Mouse (Mus musculus) forebrain, embryonic 10.5 days (tissue): ENCODE measurements at regions not wholly inside any gene's neighbourhood (a gene's known extent, or its start where the extent isn't known, plus 50 kb on each side); places are given as distances from the start of the nearest gene placed in this dataset.

Experiments used
- DNase-seq: peaks from one replicate; pipeline ENCODE4 v3.0.0-alpha.2; 2017; ENCODE audit warnings: low spot score; ENCODE audit errors: extremely low spot score
- H3K27ac ChIP-seq: fragments of 300-500 bp; sonication (generic); 2 replicates; pipeline ENCODE4 v1.5.1; 2016; ENCODE audit warnings: mild to moderate bottlenecking
- H3K27me3 ChIP-seq: fragments of 300-500 bp; sonication (generic); 2 replicates; pipeline ENCODE4 v1.6.1; 2016; ENCODE audit warnings: mild to moderate bottlenecking; ENCODE audit not compliant: poor library complexity, severe bottlenecking
- H3K36me3 ChIP-seq: fragments of 300-500 bp; sonication (generic); replicated peaks from 2 replicates; pipeline ENCODE4 v1.6.1; 2016; ENCODE audit warnings: mild to moderate bottlenecking, moderate library complexity
- H3K4me1 ChIP-seq: fragments of 300-500 bp; sonication (generic); 2 replicates; pipeline ENCODE4 v1.6.1; 2016
- H3K4me3 ChIP-seq: fragments of 300-500 bp; sonication (generic); 2 replicates; pipeline ENCODE4 v1.5.1; 2016; ENCODE audit warnings: mild to moderate bottlenecking, moderate library complexity
- H3K9me3 ChIP-seq: fragments of 300-500 bp; sonication (generic); 2 replicates; pipeline ENCODE4 v1.6.1; 2016; ENCODE audit warnings: mild to moderate bottlenecking, moderate library complexity
- WGBS: fragments of 180-500 bp; shearing (Covaris S2); methylation state at CpG from one replicate; pipeline ENCODE4 v1.1.7; 2016; 5-methylcytosine and 5-hydroxymethylcytosine counted together

GRCm38 (mm10) chr13:71008216-71008615, 166.6 kb upstream of the Adamts16 start:
- no peak for DNase-seq

GRCm38 (mm10) chr13:71006117-71006516, 164.5 kb upstream of the Adamts16 start:
- H3K9me3 ChIP-seq, result no peaks in the 10 kb centered on the region
- 0 out of 2 replicates have a peak, but pooled peaks cover 4% of the 10 kb centered on the region for H3K4me1 ChIP-seq
- DNase-seq, result peak; percentile 29
- H3K27me3 ChIP-seq, result peaks cover 6% of the 10 kb centered on the region; the same call in 1 of the 2 replicates
- WGBS, result 27% methylated on average over 1 of the region's 1 CpGs
- H3K27ac ChIP-seq, result no peak overlapping the region
- no peaks in the 10 kb centered on the region for H3K36me3 ChIP-seq
- H3K4me3 ChIP-seq, result no peak overlapping the region

More at GRCm38 (mm10) chr13:71008216-71008615, 166.6 kb upstream of the Adamts16 start:
- Histone ChIP-seq H3K9me3 (no peaks in the 10 kb centered on the region), H3K27ac (no peak overlapping the region), H3K4me3 (no peak overlapping the region), H3K4me1 (0 out of 2 replicates have a peak, but pooled peaks cover 4% of the 10 kb centered on the region), H3K27me3 (peaks cover 6% of the 10 kb centered on the region; the same call in 1 of the 2 replicates), H3K36me3 (no peaks in the 10 kb centered on the region)
- WGBS, result 28% methylated on average over 3 of the region's 3 CpGs

DNA sequence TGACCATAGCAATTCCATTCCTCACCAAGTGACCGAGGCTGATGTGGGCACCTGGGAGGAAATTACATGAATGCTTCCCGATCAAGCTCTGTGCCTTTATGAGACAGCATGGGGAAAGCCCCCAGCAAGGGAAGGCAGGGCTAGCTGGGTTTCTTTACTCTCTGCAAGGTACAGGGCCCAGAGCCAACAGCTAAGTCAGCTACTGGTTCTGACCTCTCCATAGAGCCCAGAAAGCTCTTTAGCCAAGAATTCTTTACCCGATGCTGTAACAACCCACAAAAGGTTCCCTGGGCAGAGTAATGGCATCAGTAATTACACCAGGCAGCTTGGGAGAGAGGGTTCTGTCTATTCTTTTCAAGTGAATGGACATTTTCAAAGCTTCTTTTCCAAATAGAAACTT, 161.9 kb upstream of the Adamts16 start:
- 66% methylated on average over 3 of the region's 3 CpGs for WGBS
- DNase-seq, result no peak
- Histone ChIP-seq H3K27me3 (peaks cover 6% of the 10 kb centered on the region; the same call in 1 of the 2 replicates), H3K4me1 (0 out of 2 replicates have a peak, but pooled peaks cover 4% of the 10 kb centered on the region), H3K27ac (no peak overlapping the region), H3K4me3 (no peak overlapping the region), H3K9me3 (no peaks in the 10 kb centered on the region), H3K36me3 (no peaks in the 10 kb centered on the region)

GRCm38 (mm10) chr13:71001278-71001677, 159.7 kb upstream of the Adamts16 start:
- H3K27me3 ChIP-seq, result no peaks in the 10 kb centered on the region
- H3K4me3 ChIP-seq, result no peak overlapping the region
- WGBS, result 21% methylated on average over 2 of the region's 2 CpGs
- no peak overlapping the region for H3K27ac ChIP-seq
- H3K36me3 ChIP-seq, result no peaks in the 10 kb centered on the region
- peak; percentile 59 for DNase-seq
- H3K4me1 ChIP-seq, result 0 out of 2 replicates have a peak, but pooled peaks cover 4% of the 10 kb centered on the region
- H3K9me3 ChIP-seq, result no peaks in the 10 kb centered on the region

DNA sequence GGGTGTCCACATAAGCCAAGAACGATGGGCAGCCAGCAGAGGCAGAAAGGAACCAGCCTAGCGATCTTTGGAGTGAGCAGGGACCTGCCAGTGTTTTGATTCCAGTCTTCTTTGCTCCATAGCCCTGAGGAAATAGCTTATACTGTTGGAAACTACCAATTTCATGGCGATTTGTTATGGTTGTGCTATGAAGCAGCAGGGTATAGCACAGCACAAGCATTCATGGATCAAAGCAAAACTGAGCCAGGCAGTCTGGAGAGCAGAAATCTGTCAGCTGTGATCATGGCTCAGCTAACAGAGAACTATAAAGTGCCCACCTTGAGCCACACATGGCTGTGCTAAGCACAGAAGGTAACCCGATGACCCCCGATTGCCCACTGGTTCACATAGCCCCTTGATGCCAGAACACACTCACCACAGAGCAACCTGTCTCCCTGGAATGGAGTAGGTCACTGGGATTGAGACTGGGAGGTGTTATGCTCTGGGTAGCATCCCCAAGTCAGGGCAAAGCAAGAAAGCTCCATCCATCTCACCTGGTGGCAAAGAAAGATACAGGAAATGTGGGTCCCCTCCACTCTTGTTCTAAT, 158.9 kb upstream of the Adamts16 start:
- no peaks in the 10 kb centered on the region for H3K27me3 ChIP-seq
- no peak overlapping the region for H3K4me3 ChIP-seq
- no peak overlapping the region for H3K27ac ChIP-seq
- no peak for DNase-seq
- no peaks in the 10 kb centered on the region for H3K36me3 ChIP-seq
- no peaks in the 10 kb centered on the region for H3K9me3 ChIP-seq
- 66% methylated on average over 5 of the region's 5 CpGs for WGBS
- H3K4me1 ChIP-seq, result 0 out of 2 replicates have a peak, but pooled peaks cover 4% of the 10 kb centered on the region

DNA sequence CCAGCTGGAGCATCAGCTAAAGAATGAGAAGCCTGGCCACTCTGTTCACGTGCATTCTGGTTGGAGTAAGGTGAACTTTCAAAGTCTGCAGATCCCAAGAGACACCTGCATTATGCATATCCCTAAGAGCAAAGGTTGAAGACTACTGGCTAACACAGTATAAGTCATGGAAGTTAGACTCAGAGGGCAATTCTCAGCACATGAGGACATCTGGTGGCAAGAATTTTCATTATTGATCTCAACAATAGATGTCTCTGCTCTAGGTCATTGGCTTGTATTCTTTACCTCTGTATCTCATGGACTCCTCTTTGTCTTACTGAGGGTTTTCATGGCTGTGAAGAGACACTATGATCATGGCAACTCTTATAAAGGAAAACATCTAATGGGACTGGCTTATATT, 151.9 kb upstream of the Adamts16 start:
- no peaks in the 10 kb centered on the region for H3K9me3 ChIP-seq
- no peak overlapping the region for H3K27ac ChIP-seq
- H3K4me1 ChIP-seq, result no peaks in the 10 kb centered on the region
- H3K27me3 ChIP-seq, result no peaks in the 10 kb centered on the region
- H3K36me3 ChIP-seq, result no peaks in the 10 kb centered on the region
- H3K4me3 ChIP-seq, result no peak overlapping the region
- no peak for DNase-seq
- 79% methylated on average over 1 of the region's 1 CpGs for WGBS

DNA sequence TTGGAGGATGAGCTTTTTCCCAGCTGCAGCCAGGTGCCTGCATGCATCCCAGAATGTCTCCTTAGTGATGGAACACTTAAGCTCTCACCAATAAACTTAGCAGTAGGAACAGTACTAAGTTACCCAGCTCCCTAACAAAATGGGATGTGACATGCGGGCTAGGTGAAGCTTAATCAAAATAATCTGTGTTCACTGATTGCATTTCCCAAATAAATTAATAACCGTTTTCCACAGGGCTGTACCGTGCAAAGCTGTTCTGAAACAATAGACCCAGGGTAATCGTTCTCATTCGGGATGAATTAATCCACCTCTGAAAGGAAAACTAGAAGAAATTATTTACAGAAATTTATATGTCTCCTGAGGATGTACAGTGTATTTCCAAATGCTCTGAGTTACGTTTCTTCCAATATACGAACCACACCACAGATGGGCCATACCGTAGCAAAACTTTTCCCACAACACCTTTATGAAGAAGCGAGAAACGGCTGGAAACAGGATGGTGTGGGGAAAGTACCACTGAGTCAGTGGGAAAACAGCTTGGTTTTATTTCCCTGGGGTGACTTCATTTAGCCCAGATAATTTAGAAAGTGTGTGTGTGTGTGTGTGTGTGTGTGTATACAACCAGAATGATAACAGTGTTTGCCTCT, 148.5 kb upstream of the Adamts16 start:
- H3K4me1 ChIP-seq, result no peaks in the 10 kb centered on the region
- WGBS, result 90% methylated on average over 10 of the region's 10 CpGs
- H3K36me3 ChIP-seq, result no peaks in the 10 kb centered on the region
- DNase-seq, result no peak
- no peaks in the 10 kb centered on the region for H3K9me3 ChIP-seq
- no peak overlapping the region for H3K4me3 ChIP-seq
- H3K27me3 ChIP-seq, result no peaks in the 10 kb centered on the region
- no peak overlapping the region for H3K27ac ChIP-seq

- H3K4me1 ChIP-seq, result peaks cover 13% of the 10 kb centered on the region
- no peaks in the 10 kb centered on the region for H3K36me3 ChIP-seq
- no peaks in the 10 kb centered on the region for H3K27me3 ChIP-seq
- no peak for DNase-seq
- H3K4me3 ChIP-seq, result no peak overlapping the region
- H3K27ac ChIP-seq, result peak overlapping the region; percentile 73
- H3K9me3 ChIP-seq, result no peaks in the 10 kb centered on the region
- 85% methylated on average over 1 of the region's 1 CpGs for WGBS
Observed at GRCm38 (mm10) chr13:70979344-70979743, 137.7 kb upstream of the Adamts16 start.

- Histone ChIP-seq H3K36me3 (no peaks in the 10 kb centered on the region), H3K4me3 (no peak overlapping the region), H3K27ac (peak overlapping the region; percentile 73), H3K4me1 (peaks cover 13% of the 10 kb centered on the region), H3K27me3 (no peaks in the 10 kb centered on the region), H3K9me3 (no peaks in the 10 kb centered on the region)
- 75% methylated on average over 5 of the region's 5 CpGs for WGBS
- peak; percentile 25 for DNase-seq
Observed at GRCm38 (mm10) chr13:70978547-70979307, 137.1 kb upstream of the Adamts16 start.

DNA sequence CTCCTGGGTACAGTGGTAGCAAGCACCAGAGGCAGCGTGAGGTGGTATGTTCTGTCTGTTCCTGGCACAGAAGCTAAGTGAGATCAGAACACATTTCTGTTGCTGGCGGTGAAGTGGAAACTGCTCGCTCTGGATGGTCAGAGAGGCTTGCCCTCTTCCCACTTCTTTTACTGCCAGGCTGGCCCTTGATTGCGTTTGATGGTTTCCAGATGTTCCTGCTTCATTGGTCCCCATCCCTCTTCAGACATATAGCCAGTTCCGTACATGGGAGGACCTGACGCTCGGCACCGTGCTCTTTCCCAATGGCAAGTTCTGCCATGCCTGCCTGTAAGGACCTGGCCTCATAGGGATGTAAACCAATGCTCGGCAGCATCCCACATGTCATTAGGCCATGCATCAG, 128.0 kb upstream of the Adamts16 start:
- Histone ChIP-seq H3K4me3 (no peak overlapping the region), H3K36me3 (no peaks in the 10 kb centered on the region), H3K9me3 (no peaks in the 10 kb centered on the region), H3K4me1 (no peaks in the 10 kb centered on the region), H3K27ac (no peak overlapping the region), H3K27me3 (no peaks in the 10 kb centered on the region)
- DNase-seq, result no peak
- WGBS, result 82% methylated on average over 9 of the region's 9 CpGs

- Histone ChIP-seq H3K36me3 (no peaks in the 10 kb centered on the region), H3K27me3 (no peaks in the 10 kb centered on the region), H3K27ac (no peak overlapping the region), H3K9me3 (no peaks in the 10 kb centered on the region), H3K4me1 (no peaks in the 10 kb centered on the region), H3K4me3 (no peak overlapping the region)
- WGBS, result 77% methylated on average over 3 of the region's 3 CpGs
- DNase-seq, result no peak
Observed at GRCm38 (mm10) chr13:70967781-70968180, 126.2 kb upstream of the Adamts16 start.

DNA sequence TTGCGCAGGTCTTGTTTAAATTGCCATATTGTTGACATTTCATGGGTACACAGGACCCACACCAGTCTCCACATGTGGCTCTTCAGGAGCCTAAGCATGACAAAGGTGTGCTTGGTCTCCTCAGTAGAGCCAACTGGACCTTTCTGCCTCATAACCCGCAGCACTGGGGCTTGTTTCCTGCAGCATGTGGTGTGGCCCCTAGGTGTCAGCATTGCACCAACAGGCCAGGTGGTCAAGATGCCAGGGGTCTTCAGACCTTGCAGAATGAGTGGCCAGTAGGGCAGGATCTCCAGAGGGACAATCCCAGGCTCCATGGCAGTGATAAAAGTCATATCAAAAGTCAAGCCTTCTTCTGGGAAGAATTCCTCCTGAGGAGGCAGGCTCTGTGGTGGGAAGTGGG, 121.8 kb upstream of the Adamts16 start:
- H3K36me3 ChIP-seq, result no peaks in the 10 kb centered on the region
- DNase-seq, result peak; percentile 23
- WGBS, result 63% methylated on average over 2 of the region's 2 CpGs

More for the DNA sequence above, 121.8 kb upstream of the Adamts16 start:
- no peak overlapping the region for H3K4me3 ChIP-seq
- H3K27me3 ChIP-seq, result no peaks in the 10 kb centered on the region
- no peak overlapping the region for H3K27ac ChIP-seq
- no peaks in the 10 kb centered on the region for H3K9me3 ChIP-seq
- no peaks in the 10 kb centered on the region for H3K4me1 ChIP-seq
